Mouse (Mus musculus) G1E (cell line): Measurements from ENCODE around the gene Rrp36. TPM values are rescaled to one million over a fixed set of nuclear protein-coding genes. Genes with fewer than 3 reads are reported as not detected.

Source experiments
- ATAC-seq: 2 replicates; pipeline ENCODE4 v1.8.0; 2016; ENCODE audit warnings: mild to moderate bottlenecking; ENCODE audit not compliant: insufficient number of reproducible peaks, poor library complexity, low FRiP score, severe bottlenecking; ENCODE audit errors: extremely low read depth
- DNase-seq: peaks from one replicate; pipeline ENCODE4 v3.0.0; 2012; ENCODE audit warnings: low spot score
- H3K27me3 ChIP-seq: 2 replicates; pipeline ENCODE4 v1.6.1; 2012; ENCODE audit warnings: mild to moderate bottlenecking, low read length, inconsistent platforms; ENCODE audit not compliant: insufficient read depth
- H3K36me3 ChIP-seq: replicated peaks from 2 replicates; pipeline ENCODE3; 2012; ENCODE audit warnings: mild to moderate bottlenecking, inconsistent platforms
- H3K4me1 ChIP-seq: 2 replicates; pipeline ENCODE4 v1.6.1; 2012; ENCODE audit warnings: low read depth, low read length, inconsistent platforms, mixed read lengths; ENCODE audit not compliant: insufficient read depth
- H3K4me3 ChIP-seq: 2 replicates; pipeline ENCODE4 v1.5.1; 2012; ENCODE audit warnings: low read depth, mild to moderate bottlenecking, inconsistent platforms, low read length, moderate library complexity, mixed read lengths
- H3K9me3 ChIP-seq: replicated peaks from 2 replicates; pipeline ENCODE4 v1.6.1; 2012; ENCODE audit warnings: inconsistent platforms
- CTCF ChIP-seq: IDR thresholded peaks from 2 replicates; pipeline ENCODE4 v1.5.1; 2012; ENCODE audit warnings: low read depth, low read length, inconsistent platforms, mixed read lengths
- GATA1 ChIP-seq: IDR thresholded peaks from 2 replicates; pipeline ENCODE4 v1.6.1; 2012; ENCODE audit warnings: borderline replicate concordance, low read length, inconsistent platforms, mixed read lengths
- GATA2 ChIP-seq: IDR thresholded peaks from 2 replicates; pipeline ENCODE4 v1.6.1; 2012; ENCODE audit warnings: low read depth, low read length, inconsistent platforms, borderline replicate concordance
- POLR2AphosphoS5 ChIP-seq: IDR thresholded peaks from 2 replicates; pipeline ENCODE4 v1.6.1; 2012; ENCODE audit warnings: low read depth, low read length, inconsistent platforms; ENCODE audit not compliant: insufficient replicate concordance
- TAL1 ChIP-seq: conservative IDR thresholded peaks from 2 replicates; pipeline ENCODE4 v1.6.1; 2012; ENCODE audit warnings: low read depth, low read length, inconsistent platforms, mixed read lengths
- polyA plus RNA-seq: library from polyadenylated mRNA; stranded (reverse); fragments of >175 nt; gene quantifications from 2 replicates; pipeline ENCODE4 v1.2.3, GENCODE M21; 2012
- total RNA-seq, 2 experiments: library from RNA; stranded (forward) in 1 of 2; stranded (reverse) in 1 of 2; fragments of 200-1000 nt in 1 of 2; fragments of >200 nt in 1 of 2; fragmentation: Nextera tagmentation in 1 of 2; gene quantifications; 2 replicates each; pipeline ENCODE4 v1.2.3; 2014 to 2017

The Rrp36 gene
- total and polyA plus RNA-seq, 3 experiments: 12.2 to 48.0 (median 45.0) TPM

- TF ChIP-seq GATA1: no peak
- TF ChIP-seq CTCF: no peak
- TF ChIP-seq GATA2: no peak
- no peak for TF ChIP-seq POLR2AphosphoS5
- TF ChIP-seq TAL1: no peak
- Histone ChIP-seq H3K4me1 (peaks cover 43% of the 10 kb centered on the region), H3K36me3 (peaks cover 29% of the 10 kb centered on the region), H3K9me3 (0 out of 2 replicates have a peak, but pooled peaks cover 1% of the 10 kb centered on the region), H3K27me3 (peaks cover 2% of the 10 kb centered on the region; the same call in 1 of the 2 replicates), H3K4me3 (peak within 1 kb of the TSS; percentile 96)
- ATAC-seq (peak; percentile 86), DNase-seq (peak; percentile 95)
Observed at GRCm38 (mm10) chr17:46710959-46711597, 36.9 kb upstream of the Rrp36 start, which contains the start of gene Pex6. TSS of gene Pex6 (plus strand) at chr17:46711463.

GRCm38 (mm10) chr17:46706375-46707089 lies 32.4 kb upstream of the Rrp36 start:
- H3K4me1 ChIP-seq: peaks cover 47% of the 10 kb centered on the region
- no peak overlapping the region for H3K4me3 ChIP-seq
- 0 out of 2 replicates have a peak, but pooled peaks cover 1% of the 10 kb centered on the region for H3K9me3 ChIP-seq
- peaks cover 19% of the 10 kb centered on the region for H3K36me3 ChIP-seq
- peaks cover 2% of the 10 kb centered on the region; the same call in 1 of the 2 replicates for H3K27me3 ChIP-seq
- no peak for ATAC-seq
- TF ChIP-seq TAL1 (no peak), CTCF (no peak), POLR2AphosphoS5 (no peak), GATA1 (no peak), GATA2 (no peak)
- DNase-seq: no peak

- H3K36me3 ChIP-seq: peaks cover 33% of the 10 kb centered on the region
- peak; percentile 98 for ATAC-seq
- H3K9me3 ChIP-seq: 0 out of 2 replicates have a peak, but pooled peaks cover 1% of the 10 kb centered on the region
- TF ChIP-seq TAL1 (no peak), GATA2 (no peak), POLR2AphosphoS5 (no peak)
- H3K4me3 ChIP-seq: peak within 1 kb of the TSS; percentile 88
- peaks cover 2% of the 10 kb centered on the region; the same call in 1 of the 2 replicates for H3K27me3 ChIP-seq
- peak; percentile 97 for DNase-seq
- H3K4me1 ChIP-seq: peaks cover 51% of the 10 kb centered on the region
Observed at GRCm38 (mm10) chr17:46704887-46705835, 31.0 kb upstream of the Rrp36 start, which contains the start of gene Ppp2r5d. TSS of gene Ppp2r5d (minus strand) at chr17:46705111.

GRCm38 (mm10) chr17:46703971-46704886 lies 30.1 kb upstream of the Rrp36 start:
- H3K9me3 ChIP-seq: 0 out of 2 replicates have a peak, but pooled peaks cover 1% of the 10 kb centered on the region
- peaks cover 58% of the 10 kb centered on the region for H3K4me1 ChIP-seq
- DNase-seq (peak; percentile 29), ATAC-seq (no peak)
- H3K27me3 ChIP-seq: peaks cover 2% of the 10 kb centered on the region; the same call in 1 of the 2 replicates
- no peak for TF ChIP-seq TAL1
- TF ChIP-seq POLR2AphosphoS5: no peak
- TF ChIP-seq GATA2: no peak
- TF ChIP-seq GATA1: no peak
- peaks cover 42% of the 10 kb centered on the region for H3K36me3 ChIP-seq
- H3K4me3 ChIP-seq: peak overlapping the region; percentile 88

GRCm38 (mm10) chr17:46702506-46702905 lies 28.4 kb upstream of the Rrp36 start:
- peak overlapping the region; percentile 28; the same call in 1 of the 2 replicates for H3K4me3 ChIP-seq
- ATAC-seq (no peak), DNase-seq (no peak)
- peaks cover 59% of the 10 kb centered on the region for H3K36me3 ChIP-seq
- TF ChIP-seq GATA2 (no peak), TAL1 (no peak), POLR2AphosphoS5 (no peak), CTCF (no peak), GATA1 (no peak)
- peaks cover 64% of the 10 kb centered on the region for H3K4me1 ChIP-seq
- no peaks in the 10 kb centered on the region for H3K9me3 ChIP-seq
- peaks cover 2% of the 10 kb centered on the region; the same call in 1 of the 2 replicates for H3K27me3 ChIP-seq
